Mouse (Mus musculus): ENCODE results near the gene Dgkz. TPM values are rescaled to one million over a fixed set of nuclear protein-coding genes. Genes with fewer than 3 reads are reported as not detected.

Dgkz gene
- total and polyA plus RNA-seq, 2 experiments from 2014 or later = 40.7 to 163 TPM

DNA sequence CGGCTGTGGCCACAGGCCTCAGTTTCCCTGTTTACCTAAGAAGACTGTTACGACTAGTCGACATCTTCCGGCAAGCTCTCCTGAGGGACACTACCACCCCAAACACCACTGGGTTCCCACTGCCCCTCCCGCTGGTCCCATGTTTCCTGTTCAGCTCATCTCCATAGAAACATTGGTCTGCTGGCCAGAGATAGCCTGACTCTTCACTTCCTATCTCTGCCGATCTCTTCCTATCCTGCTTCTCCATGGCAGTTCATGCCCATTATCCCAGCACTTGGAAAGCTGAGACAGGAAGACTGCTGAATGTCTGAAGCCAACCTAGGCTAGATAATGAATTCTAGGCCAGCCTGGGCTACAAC lies 27.5 kb downstream of the Dgkz start:
- Histone ChIP-seq H3K4me1 (ENCODE audit: insufficient read depth, low read length) (peaks cover 39% of the 10 kb centered on the region), H3K4me2 (ENCODE audit: low read depth, low read length) (no peak overlapping the region), H3K9me3 (ENCODE audit: low read length) (no peaks in the 10 kb centered on the region), H3K4me3 (ENCODE audit: low read length) (no peak overlapping the region), H3K27ac (peak overlapping the region; percentile 74), H3K27me3 (ENCODE audit: insufficient read depth, low read length) (no peaks in the 10 kb centered on the region), H3K9ac (replicated peaks; ENCODE audit: low read length) (no peak overlapping the region), H3K36me3 (ENCODE audit: insufficient read depth, low read length) (no peaks in the 10 kb centered on the region)
- TF ChIP-seq CTCF (IDR thresholded peaks at IDR 0.05; ENCODE audit: low read depth) = no peak
- ATAC-seq (no peak), DNase-seq (ENCODE audit: low spot score) (no peak)
- 74% methylated on average over 6 of the region's 6 CpGs for WGBS

DNA sequence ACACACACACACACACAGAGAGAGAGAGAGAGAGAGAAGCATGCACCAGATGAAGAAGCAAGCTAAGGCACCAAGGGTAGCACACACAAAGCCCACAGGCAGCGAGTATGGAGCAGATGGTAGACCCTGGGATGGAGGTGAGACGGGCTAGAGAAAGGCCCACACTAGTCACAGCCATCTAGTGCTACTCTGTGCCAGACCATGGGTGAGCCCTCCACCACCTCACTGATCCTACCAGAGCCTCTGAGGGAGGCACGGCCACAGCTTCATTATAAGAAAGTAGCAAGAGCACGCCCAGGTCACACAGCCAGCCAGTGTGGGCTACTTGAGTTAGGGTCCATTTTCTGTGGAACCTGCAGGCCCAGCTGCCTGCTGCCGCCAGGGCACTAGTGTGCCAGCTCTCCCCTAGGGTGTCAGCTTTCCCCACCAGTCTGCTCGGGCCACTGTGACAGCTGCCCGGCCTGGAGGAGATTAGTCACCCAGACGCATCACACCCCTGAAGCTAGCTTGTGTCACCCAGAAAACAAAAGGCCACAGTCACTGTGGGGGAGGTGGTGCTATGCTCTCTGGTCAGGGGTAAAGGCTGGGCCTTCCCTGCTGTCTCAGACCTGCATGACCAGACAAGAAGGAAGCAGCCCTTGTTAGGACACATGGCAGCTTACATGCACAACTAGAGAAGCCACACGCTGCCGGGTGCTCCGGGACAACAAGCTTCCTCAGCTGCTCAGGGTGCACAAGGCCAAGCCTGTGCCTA lies 28.1 kb downstream of the Dgkz start:
- H3K9ac ChIP-seq (replicated peaks; ENCODE audit: low read length) = 0 out of 2 replicates have a peak overlapping the region, but pooled peaks have one; percentile 29
- H3K4me3 ChIP-seq (ENCODE audit: low read length) = no peak overlapping the region
- no peaks in the 10 kb centered on the region for H3K27me3 ChIP-seq (ENCODE audit: insufficient read depth, low read length)
- peak overlapping the region; percentile 68 for H3K27ac ChIP-seq
- H3K36me3 ChIP-seq (ENCODE audit: insufficient read depth, low read length) = no peaks in the 10 kb centered on the region
- no peak; the same call in 1 of the 2 replicates for TF ChIP-seq CTCF (IDR thresholded peaks at IDR 0.05; ENCODE audit: low read depth)
- peak; percentile 31 for ATAC-seq
- no peak overlapping the region for H3K4me2 ChIP-seq (ENCODE audit: low read depth, low read length)
- H3K4me1 ChIP-seq (ENCODE audit: insufficient read depth, low read length) = peaks cover 39% of the 10 kb centered on the region
- WGBS = 33% methylated on average over 11 of the region's 11 CpGs
- DNase-seq (ENCODE audit: low spot score) = peak; percentile 48
- H3K9me3 ChIP-seq (ENCODE audit: low read length) = no peaks in the 10 kb centered on the region

- no peak for TF ChIP-seq CTCF (IDR thresholded peaks at IDR 0.05; ENCODE audit: low read depth)
- Histone ChIP-seq H3K4me2 (ENCODE audit: low read depth, low read length) (no peak overlapping the region), H3K36me3 (ENCODE audit: insufficient read depth, low read length) (no peaks in the 10 kb centered on the region), H3K9ac (replicated peaks; ENCODE audit: low read length) (no peak overlapping the region), H3K9me3 (ENCODE audit: low read length) (no peaks in the 10 kb centered on the region), H3K4me1 (ENCODE audit: insufficient read depth, low read length) (peaks cover 39% of the 10 kb centered on the region), H3K27ac (peak overlapping the region; percentile 68; the same call in 1 of the 2 replicates), H3K4me3 (ENCODE audit: low read length) (no peak overlapping the region), H3K27me3 (ENCODE audit: insufficient read depth, low read length) (no peaks in the 10 kb centered on the region)
- no peak for ATAC-seq
- no peak for DNase-seq (ENCODE audit: low spot score)
- WGBS = 50% methylated on average over 6 of the region's 6 CpGs
Observed at GRCm38 (mm10) chr2:91946836-91947235, 28.8 kb downstream of the Dgkz start.

- H3K4me1 ChIP-seq (ENCODE audit: insufficient read depth, low read length) = peaks cover 36% of the 10 kb centered on the region
- H3K9ac ChIP-seq (replicated peaks; ENCODE audit: low read length) = no peak within 1 kb of the TSS; the same call in 1 of the 2 replicates
- no peak for DNase-seq (ENCODE audit: low spot score)
- no peaks in the 10 kb centered on the region for H3K9me3 ChIP-seq (ENCODE audit: low read length)
- peak within 1 kb of the TSS; percentile 68; the same call in 1 of the 2 replicates for H3K27ac ChIP-seq
- no peak within 1 kb of the TSS for H3K4me2 ChIP-seq (ENCODE audit: low read depth, low read length)
- 71% methylated on average over 18 of the region's 18 CpGs for WGBS
- peaks cover 3% of the 10 kb centered on the region; the same call in 1 of the 2 replicates for H3K36me3 ChIP-seq (ENCODE audit: insufficient read depth, low read length)
- H3K4me3 ChIP-seq (ENCODE audit: low read length) = no peak within 1 kb of the TSS
- no peak for TF ChIP-seq CTCF (IDR thresholded peaks at IDR 0.05; ENCODE audit: low read depth)
- no peaks in the 10 kb centered on the region for H3K27me3 ChIP-seq (ENCODE audit: insufficient read depth, low read length)
- no peak for ATAC-seq
Observed at GRCm38 (mm10) chr2:91945483-91945882, 30.2 kb downstream of the Dgkz start, which contains the start of gene Gm9821. TSS of gene Gm9821 (plus strand) at chr2:91945703.

GRCm38 (mm10) chr2:91944170-91944950 lies 31.3 kb downstream of the Dgkz start:
- 39% methylated on average over 13 of the region's 13 CpGs for WGBS
- peak; percentile 82 for ATAC-seq
- Histone ChIP-seq H3K36me3 (ENCODE audit: insufficient read depth, low read length) (peaks cover 15% of the 10 kb centered on the region), H3K9ac (replicated peaks; ENCODE audit: low read length) (no peak overlapping the region; the same call in 1 of the 2 replicates), H3K4me1 (ENCODE audit: insufficient read depth, low read length) (peaks cover 25% of the 10 kb centered on the region), H3K4me3 (ENCODE audit: low read length) (no peak overlapping the region), H3K27me3 (ENCODE audit: insufficient read depth, low read length) (no peaks in the 10 kb centered on the region), H3K27ac (no peak overlapping the region), H3K9me3 (ENCODE audit: low read length) (no peaks in the 10 kb centered on the region), H3K4me2 (ENCODE audit: low read depth, low read length) (no peak overlapping the region)
- TF ChIP-seq CTCF (IDR thresholded peaks at IDR 0.05; ENCODE audit: low read depth) = peak; percentile 98
- peak; percentile 85 for DNase-seq (ENCODE audit: low spot score)

DNA sequence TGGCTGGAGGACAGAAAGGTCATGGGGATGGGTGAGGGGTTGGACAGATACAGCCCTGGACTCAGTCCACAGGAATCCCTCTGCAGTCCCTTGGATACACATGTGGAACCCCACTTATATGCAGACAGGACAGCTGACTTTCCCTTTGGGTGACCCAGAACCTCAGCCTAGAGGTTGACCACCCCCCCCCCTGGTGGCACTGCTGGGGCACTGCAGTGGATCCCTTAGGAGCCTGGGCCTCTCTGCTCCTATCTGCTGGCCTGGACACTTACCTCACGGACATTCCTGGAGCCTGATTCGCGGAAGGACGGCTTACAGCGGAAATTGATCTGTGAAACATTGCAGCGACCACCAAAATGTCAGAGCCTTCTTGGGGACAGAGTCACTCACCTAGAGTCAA lies 33.3 kb downstream of the Dgkz start:
- peaks cover 14% of the 10 kb centered on the region for H3K4me1 ChIP-seq (ENCODE audit: insufficient read depth, low read length)
- no peak for ATAC-seq
- peaks cover 32% of the 10 kb centered on the region for H3K36me3 ChIP-seq (ENCODE audit: insufficient read depth, low read length)
- H3K4me3 ChIP-seq (ENCODE audit: low read length) = no peak overlapping the region
- H3K27me3 ChIP-seq (ENCODE audit: insufficient read depth, low read length) = no peaks in the 10 kb centered on the region
- no peak overlapping the region for H3K4me2 ChIP-seq (ENCODE audit: low read depth, low read length)
- no peak overlapping the region for H3K27ac ChIP-seq
- no peak overlapping the region for H3K9ac ChIP-seq (replicated peaks; ENCODE audit: low read length)
- H3K9me3 ChIP-seq (ENCODE audit: low read length) = no peaks in the 10 kb centered on the region
- WGBS = 79% methylated on average over 6 of the region's 6 CpGs
- TF ChIP-seq CTCF (IDR thresholded peaks at IDR 0.05; ENCODE audit: low read depth) = peak; percentile 47
- DNase-seq (ENCODE audit: low spot score) = no peak
